Mouse (Mus musculus) activated CD4-positive, CD25-positive, alpha-beta regulatory T cell (primary cell): ENCODE data around the gene Xpo6. TPM values are rescaled to one million over a fixed set of nuclear protein-coding genes. Genes with fewer than 3 reads are reported as not detected.

Experiments used
- polyA plus RNA-seq, 2 experiments: library from polyadenylated mRNA; unstranded; fragments of 100-300 nt; shearing (Covaris generic); gene quantifications; one replicate each; pipeline ENCODE4 v1.2.1; 2017

Gene Xpo6
- 100 to 1,000 TPM; 122 to 156 TPM for polyA plus RNA-seq

DNA sequence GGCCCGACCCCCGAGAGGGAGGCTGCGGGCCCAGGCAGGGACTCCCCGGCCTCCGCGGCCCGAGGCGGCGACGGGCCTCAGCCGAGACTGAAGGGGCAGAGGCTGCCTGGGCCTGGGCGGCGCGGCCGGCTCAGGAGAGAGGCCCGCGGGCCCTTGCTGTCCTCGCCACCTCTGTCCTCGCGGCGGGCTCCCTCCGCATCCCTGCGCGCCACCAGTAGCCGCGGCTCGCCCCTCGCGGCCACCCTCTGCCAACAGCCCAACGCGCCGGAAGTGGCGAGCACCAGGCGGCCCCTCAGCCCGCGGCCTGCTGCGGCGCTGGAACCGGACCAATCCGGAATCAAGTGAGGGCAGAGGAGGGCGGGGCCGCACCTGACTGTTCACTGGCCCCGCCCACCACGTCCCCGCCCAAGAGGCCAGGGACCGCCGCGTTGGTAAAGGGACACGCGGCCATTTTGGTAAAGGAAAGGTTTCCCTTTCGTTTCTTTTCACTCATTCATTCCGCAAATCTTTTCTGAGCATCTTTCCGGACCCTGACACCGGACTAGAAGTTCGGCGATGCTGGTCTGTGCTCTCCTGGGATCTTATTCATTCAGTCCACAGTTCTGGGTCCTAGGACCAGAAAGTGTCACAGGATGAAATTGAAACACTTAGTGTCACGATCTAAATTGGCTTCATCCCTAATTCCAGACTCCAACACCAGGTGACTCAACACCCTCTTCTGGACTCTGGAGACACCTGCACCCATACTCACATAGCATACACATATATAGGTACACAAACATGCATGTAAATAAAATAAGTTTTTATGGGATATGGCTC, at the start of gene Xpo6:
Gene Xpo6, minus strand, starts transcription at position 324 of the 819 bp plus-strand sequence.

GRCm38 (mm10) chr7:126082286-126082741, 118.0 kb downstream of the Xpo6 start, which contains the start of gene Gsg1l:
Gsg1l (minus strand) TSS chr7:126082411.

Other genes with a start within 250 kb of the Xpo6 start
- gene Gsg1l, start 118.1 kb downstream of the Xpo6 start, polyA plus RNA-seq = not detected
- 10 to 100 TPM; 39.1 to 41.3 TPM for gene Sbk1, start 72.1 kb upstream of the Xpo6 start, polyA plus RNA-seq
- gene Lat, start 169.1 kb upstream of the Xpo6 start, polyA plus RNA-seq = 100 to 1,000 TPM; 699 to 796 TPM
- 10 to 100 TPM; 43.1 to 44.7 TPM for gene Spns1, start 176.9 kb upstream of the Xpo6 start, polyA plus RNA-seq
- 1 to 10 TPM; 4.7 to 6.0 TPM for gene Nfatc2ip, start 196.2 kb upstream of the Xpo6 start, polyA plus RNA-seq
- 1 to 10 TPM; 2.7 to 6.1 TPM for gene Cd19, start 214.4 kb upstream of the Xpo6 start, polyA plus RNA-seq
- gene Rabep2, start 228.3 kb upstream of the Xpo6 start, polyA plus RNA-seq = 10 to 100 TPM; 43.4 to 61.1 TPM